Mouse (Mus musculus) cortical plate, adult 2 months (tissue): ENCODE measurements at regions not wholly inside any gene's neighbourhood (a gene's known extent, or its start where the extent isn't known, plus 50 kb on each side); places are given as distances from the start of the nearest gene placed in this dataset.

Source experiments
- CTCF ChIP-seq: fragments of 200-500 bp; IDR thresholded peaks from 2 replicates; pipeline ENCODE4 v1.5.1; 2011; ENCODE audit warnings: mild to moderate bottlenecking, control low read depth, low read length; ENCODE audit not compliant: insufficient read depth; ENCODE audit errors: extremely low read depth
- POLR2A ChIP-seq: fragments of 200-500 bp; IDR thresholded peaks from 2 replicates; pipeline ENCODE4 v1.6.1; 2011; ENCODE audit warnings: mild to moderate bottlenecking, low read length, control low read depth; ENCODE audit not compliant: insufficient read depth; ENCODE audit errors: extremely low read depth

DNA sequence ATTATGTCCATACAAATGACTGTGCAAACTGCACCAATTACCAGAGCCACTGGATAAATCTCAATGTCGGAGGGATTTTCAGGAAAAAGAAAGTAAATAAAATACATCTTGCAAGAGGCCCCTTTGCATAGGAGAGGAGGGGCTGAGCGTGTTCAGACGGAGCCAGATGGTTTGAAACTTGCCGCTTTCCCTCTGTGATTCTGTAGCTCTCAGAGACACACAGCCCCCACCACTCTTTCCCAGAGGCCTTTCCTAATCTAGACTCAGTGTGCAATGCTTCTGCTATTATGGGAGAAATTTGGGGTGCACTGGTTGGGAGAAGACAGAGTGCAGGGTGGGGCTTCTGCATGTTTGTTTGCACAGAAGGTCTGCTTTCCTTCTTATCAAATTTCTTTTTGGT, 92.5 kb downstream of the Pttg1 start:
- TF ChIP-seq CTCF = no peak
- TF ChIP-seq POLR2A = no peak
